Mouse (Mus musculus) kidney, adult 9 months (tissue): Measurements from ENCODE around the gene Nudt8.
"Not testable (repeated sequence)": the region's sequence is repeated elsewhere in the genome, so short reads cannot be mapped to it uniquely, and the experiment has no call there.

ENCODE experiments used
- DNase-seq: peaks from one replicate; pipeline ENCODE4 v3.0.0; 2022

Nudt8 gene

DNA sequence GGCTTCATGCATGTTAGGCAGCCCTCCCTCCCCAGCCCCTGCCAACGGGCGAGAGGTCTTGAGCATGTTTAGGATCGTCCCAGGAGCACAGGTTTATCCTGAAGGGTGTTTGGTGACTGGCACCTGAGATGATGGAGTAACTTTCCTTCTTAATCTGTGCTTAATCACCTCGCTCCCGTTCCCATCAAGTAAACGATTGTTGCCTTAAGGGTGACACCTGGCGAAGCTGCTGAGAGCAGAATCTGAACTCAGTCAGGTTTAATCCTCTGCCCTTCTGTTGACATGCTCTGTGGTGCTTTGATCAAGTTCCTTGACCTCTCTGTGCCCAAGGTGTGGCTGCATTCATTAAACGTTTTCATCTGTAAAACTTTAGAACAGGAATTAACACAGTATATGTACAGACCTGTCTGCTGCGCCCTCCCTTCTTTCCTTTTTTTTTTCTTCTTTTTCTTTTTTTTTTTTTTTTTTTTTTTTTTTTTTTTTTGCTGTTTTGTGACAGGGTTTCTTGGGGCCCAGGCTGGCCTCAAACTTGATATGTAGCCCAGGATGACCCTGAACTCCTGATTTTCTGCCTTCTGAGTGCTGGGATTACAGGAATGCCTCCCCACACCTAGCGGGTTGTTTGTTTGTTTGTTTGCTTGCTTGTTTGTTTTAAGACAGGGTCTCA lies 17.7 kb downstream of the Nudt8 start:
- DNase-seq: no peak

DNA sequence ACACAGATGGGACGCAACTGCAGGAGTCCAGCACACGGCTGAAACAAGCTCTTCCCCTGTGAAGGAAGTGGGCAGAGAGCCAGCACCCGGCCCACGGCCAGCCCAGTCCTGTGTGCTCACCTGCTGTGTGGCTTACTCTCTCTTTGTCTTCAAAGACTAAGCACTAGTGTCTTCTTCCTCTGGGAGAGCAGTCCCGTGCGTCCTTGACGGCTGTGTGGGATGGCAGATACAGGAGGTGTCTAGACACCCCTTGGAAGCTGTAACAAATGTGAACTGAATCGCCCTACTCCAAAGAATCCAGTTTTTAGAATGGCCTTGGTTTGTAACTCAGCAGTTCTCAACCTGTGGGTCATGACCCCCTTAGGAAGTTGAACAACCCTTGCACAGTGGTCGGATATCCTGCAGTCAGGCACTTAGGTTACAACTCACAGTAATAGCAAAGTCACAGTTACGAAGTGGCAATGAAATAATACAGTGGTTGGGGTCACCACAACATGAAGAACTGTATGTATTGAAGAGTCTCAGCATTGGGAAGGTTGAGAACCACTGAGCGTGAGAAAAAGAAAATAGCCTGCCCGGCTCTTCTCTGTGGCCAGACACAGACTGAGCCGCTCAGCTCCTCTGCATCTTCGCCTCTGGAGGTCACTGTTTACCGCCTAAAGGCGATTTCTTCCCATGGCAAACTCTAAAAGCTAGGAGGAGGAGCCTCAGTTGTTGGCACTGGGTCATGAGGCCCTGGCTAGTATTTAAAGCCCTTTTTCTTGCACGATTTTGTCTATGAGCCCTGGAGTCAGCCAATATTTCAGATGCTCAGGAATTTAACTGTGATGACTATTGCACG lies 18.6 kb downstream of the Nudt8 start:
- peak; percentile 93 for DNase-seq

DNA sequence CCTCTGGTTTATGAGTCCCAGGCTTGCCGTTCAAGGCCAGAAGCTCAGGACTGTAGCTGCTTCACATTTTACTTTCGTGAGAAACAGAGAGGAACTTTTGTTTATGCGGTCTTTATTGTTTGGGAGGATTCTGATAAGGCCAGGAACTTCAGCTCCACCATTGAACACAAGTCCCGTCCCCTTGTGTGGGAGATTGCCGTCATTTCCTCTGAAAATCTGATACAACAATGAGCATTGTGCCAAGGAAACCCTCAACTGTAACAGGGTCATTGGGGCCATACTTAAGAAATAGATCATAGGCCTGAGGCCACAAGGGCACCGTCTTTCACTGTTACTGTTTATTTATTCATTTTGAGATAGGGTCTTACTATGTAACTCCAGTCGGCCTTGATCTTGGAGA lies 22.8 kb downstream of the Nudt8 start:
- no peak for DNase-seq

DNA sequence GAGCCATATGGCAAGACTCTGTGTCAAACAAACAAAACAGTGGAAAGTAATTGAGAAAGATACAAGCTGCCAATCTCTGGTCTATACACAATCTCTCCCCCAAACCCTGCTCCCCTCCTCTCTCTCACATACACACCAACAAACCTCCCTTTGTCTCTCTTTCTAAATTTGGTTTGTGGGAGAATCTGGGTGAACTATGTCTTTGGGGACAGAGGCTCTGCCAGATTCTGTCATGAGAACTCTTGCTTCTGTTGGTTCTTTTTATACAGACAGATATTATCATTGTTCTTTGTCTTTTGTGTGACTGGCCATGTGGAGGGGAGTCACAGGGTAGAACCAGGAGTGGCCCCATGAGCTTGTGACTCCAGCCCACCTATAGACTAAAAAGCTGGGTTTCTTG lies 27.2 kb downstream of the Nudt8 start:
- no peak for DNase-seq

DNA sequence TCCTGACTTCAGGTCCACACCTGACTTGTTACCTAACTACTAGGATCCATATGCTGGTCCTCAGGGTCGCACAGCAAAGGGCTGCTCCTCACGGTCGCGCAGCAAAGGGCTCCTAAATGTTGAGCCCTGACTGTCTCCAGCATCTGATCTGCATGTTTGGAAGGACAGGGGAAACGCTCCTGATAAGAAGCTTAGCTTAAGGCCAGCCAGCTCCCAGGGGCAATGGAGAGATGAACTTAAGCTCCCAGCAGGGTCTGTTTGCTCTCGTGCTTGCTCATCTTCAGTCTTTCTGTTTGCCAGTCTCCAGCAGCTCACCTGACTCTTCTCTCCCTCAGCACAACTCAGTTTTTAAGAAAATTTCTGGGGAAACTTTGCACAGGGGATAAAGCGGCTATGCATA lies 32.3 kb downstream of the Nudt8 start:
- DNase-seq: no peak

DNA sequence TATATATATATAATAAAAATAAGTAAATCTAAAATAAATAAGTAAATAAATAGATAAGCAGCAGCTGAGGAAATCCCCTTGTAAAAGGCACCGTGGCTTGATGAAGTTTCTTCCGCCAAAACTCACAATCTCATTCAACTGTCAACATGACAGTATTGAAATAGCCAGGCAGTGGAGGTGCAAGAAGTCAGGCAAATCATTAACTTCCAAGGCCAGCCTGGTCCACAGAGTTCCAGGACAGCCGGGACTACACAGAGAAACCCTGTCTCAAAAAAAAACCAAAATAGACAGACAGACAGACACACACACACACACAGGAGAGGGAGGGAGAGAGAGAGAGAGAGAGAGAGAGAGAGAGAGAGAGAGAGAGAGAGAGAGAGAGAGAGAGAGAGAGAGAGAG lies 32.9 kb downstream of the Nudt8 start:
- peak; percentile 79 for DNase-seq

DNA sequence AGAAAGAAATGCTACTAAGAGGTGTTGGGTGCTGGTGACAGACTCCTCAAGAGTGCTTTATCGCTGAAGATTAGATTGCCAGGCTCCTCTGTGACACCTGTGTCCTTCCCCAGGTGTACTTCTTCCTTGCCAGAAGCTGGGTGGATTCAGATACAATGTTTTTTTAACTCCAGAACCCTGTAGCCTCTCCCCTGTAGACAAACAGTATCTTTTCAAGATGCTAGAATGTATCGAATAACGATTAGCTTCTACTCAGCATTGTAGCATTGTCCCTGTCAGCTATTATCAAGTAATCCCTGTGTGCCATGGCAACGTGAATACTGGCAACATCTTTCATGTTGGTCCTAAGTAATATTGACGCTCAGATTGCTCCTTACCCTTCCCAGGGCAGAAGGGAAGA lies 33.4 kb downstream of the Nudt8 start:
- DNase-seq: no peak

DNA sequence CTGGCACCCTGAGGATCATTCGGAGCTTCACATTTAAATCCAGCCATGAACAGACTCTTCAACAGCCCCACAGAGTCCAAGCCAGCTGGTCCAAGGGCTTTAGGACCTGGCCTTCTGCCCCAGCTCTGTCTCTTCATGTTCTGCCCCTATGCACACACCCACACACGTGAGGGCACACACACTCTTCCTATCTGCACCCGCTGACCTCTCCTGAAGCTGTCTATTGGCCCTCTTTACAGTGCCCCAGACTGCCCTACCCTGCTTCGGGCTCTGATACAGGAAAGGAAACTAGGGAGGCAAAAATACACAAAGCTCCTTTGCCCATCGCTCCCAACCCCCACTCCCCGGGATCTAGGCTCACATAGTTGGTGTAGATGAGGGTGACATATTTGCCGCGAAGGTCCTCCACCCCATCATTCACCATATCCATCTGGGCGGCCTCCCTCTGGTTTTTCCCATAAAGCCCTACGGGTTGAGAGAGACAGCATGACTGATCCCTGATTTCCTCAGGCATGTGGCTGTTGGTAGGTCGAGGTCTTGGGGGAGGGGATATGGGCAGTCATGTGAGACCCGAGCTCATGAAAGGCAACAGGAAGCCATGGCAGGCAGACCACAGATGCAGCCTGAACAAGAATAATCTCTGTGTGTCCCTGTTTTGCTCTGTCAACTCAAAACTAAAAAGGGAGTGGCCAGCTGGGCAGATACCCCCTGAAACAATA lies 36.1 kb downstream of the Nudt8 start:
- no peak for DNase-seq

DNA sequence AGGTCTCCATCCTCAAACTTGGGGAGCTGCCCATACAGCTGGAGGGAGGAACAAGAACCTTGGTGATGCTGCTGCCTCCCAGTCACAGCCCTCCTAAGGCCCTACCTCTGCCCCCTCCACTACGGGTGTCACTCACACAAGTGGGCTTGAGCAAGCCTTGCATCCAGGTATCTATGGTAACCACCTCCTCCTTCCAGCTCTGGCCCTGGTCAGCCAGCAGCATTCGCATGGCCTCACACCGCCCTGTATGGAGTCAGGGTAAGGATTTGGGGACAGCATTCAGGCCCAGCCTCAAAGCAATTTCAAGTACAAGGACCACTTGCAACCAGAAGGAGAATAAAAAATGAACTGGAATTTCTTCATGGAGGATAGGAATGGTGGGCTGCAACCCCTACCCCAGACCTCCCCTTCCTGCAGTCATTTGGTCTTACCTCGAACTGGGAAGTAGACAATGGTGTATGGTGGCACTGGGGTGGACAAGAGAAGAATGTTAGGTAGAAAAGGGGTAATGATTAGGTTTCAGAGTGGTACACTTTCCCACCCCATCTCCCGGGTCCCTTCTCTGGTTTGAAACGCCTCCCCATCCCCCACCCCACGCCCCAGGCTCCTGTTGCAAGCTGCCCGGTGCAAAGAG lies 36.9 kb downstream of the Nudt8 start:
- not testable (repeated sequence) for DNase-seq

DNA sequence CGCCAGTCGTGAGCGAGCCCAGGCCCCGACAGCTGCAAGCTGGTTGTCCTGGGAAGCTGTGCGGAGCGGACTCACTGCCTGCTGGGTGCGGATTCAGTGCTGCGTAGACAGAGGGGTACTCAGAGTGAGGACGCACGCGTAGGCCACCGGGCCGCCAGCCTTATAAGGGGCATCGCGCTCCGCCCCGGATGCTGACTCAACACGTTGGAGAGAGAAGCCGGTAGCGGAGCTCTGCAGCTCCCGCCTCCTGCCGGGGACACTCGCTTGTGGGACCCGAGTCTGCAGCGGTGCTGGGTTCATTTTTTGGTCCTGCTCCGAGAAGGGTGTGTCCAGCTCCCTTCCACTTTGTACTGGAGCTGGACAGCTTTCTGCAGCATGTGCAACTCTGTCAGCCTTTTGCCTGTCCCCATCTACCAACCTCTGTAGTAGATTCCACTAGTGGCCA lies 37.4 kb downstream of the Nudt8 start, which contains the start of gene Gstp1:
Gene Gstp1, minus strand, starts transcription at position 198 of the 445 bp plus-strand sequence.
- DNase-seq: peak; percentile 91

DNA sequence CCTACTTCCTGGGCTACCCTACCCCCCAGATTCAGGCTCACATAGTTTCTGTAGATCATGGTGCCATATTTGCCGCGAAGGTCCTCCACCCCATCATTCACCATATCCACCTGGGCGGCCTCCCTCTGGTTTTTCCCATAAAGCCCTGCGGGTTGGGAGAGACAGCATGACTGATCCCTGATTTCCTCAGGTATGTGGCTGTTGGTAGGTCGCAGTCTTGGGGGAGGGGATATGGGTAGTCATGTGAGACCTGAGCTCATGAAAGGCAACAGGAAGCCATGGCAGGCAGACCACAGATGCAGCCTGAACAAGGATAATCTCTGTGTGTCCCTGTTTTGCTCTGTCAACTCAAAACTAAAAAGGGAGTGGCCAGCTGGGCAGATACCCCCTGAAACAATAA lies 40.6 kb downstream of the Nudt8 start:
- DNase-seq: not testable (repeated sequence)

DNA sequence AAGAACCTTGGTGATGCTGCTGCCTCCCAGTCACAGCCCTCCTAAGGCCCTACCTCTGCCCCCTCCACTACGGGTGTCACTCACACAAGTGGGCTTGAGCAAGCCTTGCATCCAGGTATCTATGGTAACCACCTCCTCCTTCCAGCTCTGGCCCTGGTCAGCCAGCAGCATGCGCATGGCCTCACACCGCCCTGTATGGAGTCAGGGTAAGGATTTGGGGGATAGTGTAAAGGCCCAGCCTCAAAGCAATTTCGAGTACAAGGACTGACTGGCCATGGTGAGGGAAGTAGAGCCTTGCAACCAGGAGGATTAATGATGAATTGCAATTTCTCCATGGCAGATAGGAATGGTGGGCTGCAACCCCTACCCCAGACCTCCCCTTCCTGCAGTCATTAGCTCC lies 41.1 kb downstream of the Nudt8 start:
- DNase-seq: not testable (repeated sequence)

DNA sequence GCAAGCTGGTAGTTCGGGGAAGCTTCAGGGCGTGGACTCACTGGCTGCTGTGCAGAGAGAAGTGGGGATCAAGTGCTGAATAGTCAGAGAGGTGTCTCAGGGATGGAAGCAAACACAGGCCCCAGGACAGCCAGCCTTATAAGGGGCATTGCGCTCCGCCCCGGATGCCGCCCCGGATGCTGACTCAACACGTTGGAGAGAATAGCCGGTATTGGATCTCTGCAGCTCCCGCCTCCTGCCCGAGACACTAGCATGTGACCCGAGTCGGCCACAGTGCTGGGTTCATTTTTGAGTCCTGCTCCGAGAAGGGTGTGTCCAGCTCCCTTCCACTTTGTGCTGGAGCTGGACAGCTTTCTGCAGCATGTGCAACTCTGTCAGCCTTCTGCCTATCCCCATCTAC lies 41.7 kb downstream of the Nudt8 start:
- no peak for DNase-seq

DNA sequence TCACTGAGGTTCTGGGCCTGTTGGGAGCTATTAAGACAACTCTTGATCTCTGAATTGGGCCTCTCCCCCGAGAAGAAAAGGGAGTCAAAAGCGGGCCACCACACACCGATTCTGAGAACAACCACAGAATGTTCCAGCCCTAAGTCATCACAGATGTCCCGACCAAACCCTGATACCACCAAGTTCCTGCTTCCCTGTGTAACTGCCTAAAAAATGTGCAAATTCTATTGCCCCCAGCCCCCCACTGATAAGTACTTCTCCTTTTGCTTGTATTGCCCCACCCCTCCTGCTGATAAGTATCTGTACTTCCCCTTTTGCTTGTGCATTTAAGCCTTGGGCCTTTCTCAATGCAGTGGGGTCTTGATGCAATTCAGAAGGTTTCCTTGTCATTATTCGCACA lies 43.7 kb downstream of the Nudt8 start:
- not testable (repeated sequence) for DNase-seq

DNA sequence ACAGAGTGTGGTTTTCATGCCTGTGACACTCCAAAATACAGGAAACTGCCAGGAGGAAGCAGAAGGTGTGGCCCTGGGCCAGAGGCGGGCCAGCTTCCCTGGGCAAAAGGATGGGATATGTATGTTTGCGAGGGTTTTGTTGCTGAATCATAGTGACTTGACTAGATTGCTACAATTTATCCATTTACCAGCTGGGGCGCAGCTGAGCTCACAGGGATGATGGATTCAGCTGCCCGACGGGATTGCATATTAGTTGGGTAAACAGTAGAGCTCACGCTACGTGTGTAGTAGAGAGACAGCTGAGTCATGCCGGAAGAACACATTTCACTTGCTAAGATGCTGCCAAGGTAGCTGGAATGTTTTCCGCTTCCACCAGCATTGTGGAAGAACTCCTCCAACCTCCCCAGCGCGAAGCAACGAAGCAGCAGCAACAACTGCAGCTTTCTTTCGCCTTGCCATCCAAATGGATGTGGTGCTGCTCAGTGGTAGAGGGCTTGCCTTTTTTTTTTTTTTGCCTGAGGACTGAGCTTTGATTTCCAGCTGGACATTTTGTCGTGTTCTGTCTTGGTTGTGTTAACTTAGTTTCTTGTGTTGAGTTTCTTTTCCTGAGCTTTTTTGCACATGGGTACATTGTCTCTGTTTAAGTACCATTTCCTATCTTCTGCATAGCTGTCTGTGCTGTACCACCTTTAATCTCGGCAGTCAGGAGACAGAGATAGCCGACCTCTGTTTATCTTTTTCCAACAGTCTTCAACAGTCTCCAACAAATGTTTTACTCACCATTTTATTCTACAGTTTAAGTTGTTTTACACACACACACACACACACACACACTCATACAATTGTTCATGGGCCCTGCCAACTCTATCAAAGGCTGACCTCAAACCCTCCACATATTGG lies 45.8 kb downstream of the Nudt8 start, which contains the start of gene Gstp2:
Gene Gstp2, minus strand, starts transcription at position 58 of the 900 bp plus-strand sequence.
- DNase-seq: peak; percentile 94

DNA sequence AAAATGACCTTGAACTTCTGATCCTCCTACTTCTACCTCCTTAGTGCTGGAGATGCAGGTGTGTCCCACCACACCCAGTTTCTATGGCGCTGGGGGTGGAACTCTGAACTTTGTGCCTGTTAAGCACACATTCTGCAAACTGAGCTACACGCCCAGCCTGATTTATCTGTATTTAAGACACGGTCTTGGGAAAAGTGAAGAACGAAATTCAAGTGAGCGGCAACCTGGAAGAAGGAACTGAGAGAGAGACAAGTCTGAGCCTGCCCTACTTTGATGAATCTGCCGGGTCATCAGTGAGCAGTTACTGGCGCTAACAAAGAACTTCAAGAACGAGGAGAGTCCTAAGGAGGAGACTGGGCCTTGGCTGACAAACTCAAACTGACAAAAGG lies 46.5 kb downstream of the Nudt8 start:
- DNase-seq: no peak

DNA sequence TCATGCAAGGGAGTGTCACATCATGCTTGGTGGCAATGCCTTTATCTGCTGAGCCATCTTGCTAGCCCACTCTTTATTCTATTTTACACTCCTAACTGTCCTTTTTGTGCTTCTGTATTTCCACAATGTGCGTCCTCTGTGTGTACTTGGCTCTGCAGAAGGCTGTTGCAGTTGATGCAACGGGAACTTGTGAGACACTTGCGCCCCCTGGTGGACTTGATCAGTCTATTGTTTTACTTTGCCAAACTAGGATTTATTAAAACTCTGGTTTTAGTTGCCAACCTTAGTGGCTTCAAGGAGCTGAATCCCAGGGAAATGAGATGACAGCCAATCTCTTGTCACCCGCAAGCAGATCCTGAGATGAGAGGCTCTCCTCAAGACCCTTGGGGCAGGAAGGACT lies 47.5 kb downstream of the Nudt8 start:
- peak; percentile 89 for DNase-seq

DNA sequence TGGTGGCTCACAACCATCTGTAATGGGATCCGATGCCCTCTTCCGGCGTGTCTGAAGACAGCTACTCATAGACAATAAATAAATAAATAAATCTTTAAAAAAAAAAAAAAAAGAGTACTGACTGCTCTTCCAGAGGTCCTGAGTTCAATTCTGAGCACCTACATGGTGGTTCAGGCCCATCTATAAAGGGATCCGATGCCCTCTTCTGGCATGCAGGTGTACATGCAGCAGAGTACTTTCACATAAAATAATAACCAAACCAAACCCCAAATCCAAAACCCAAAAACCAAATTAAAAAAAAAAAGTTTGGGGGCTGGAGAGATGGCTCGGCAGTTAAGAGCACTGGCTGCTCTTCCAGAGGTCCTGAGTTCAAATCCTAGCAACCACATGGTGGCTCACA lies 48.7 kb downstream of the Nudt8 start:
- not testable (repeated sequence) for DNase-seq

DNA sequence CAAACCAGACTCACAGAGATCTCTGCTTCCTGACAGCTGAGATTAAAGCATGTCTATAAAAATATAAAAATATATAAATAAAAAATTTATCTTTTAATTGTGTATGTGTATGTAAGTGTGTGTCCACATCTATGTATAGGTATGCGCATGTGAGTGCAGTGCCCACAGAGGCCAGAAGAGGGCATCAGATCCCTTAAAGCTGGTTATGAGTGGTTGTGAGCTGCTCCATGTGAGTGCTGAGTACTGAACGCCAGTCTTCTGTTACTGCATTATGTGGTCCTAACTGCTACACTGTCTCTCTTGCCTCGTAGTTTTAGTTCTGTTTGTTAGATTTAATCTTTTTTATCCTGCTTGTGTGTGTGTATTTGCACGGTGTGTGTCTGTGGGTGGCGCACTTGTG lies 50.6 kb downstream of the Nudt8 start:
- no peak for DNase-seq
